Mouse (Mus musculus) CH12.LX (cell line): Measurements from ENCODE around the gene Gm10644.

Experiments used
- CTCF ChIP-seq, 2 experiments: IDR thresholded peaks in 1 of 2; conservative IDR thresholded peaks in 1 of 2; 2 replicates each; pipeline ENCODE4 v1.5.1; 2011 to 2012; ENCODE audit warnings: low read depth in 2 of 2, low read length in 2 of 2, improper control_type of control experiment in 1 of 2, inconsistent platforms in 1 of 2, mild to moderate bottlenecking in 1 of 2, moderate library complexity in 1 of 2
- ELF1 ChIP-seq: IDR thresholded peaks from 2 replicates; pipeline ENCODE4 v1.6.1; 2014; ENCODE audit warnings: low read depth, mild to moderate bottlenecking, inconsistent platforms, low read length, improper control_type of control experiment
- MXI1 ChIP-seq: IDR thresholded peaks from 2 replicates; pipeline ENCODE4 v1.6.1; 2011; ENCODE audit warnings: mild to moderate bottlenecking, low read depth, low read length, improper control_type of control experiment
- POLR2A ChIP-seq: IDR thresholded peaks from 2 replicates; pipeline ENCODE4 v1.6.1; 2011; ENCODE audit warnings: low read depth, mild to moderate bottlenecking, improper control_type of control experiment, low read length
- UBTF ChIP-seq: IDR thresholded peaks from 2 replicates; pipeline ENCODE4 v1.6.1; 2012; ENCODE audit warnings: low read depth, mild to moderate bottlenecking, inconsistent platforms, low read length, improper control_type of control experiment, moderate library complexity
- USF2 ChIP-seq: conservative IDR thresholded peaks from 2 replicates; pipeline ENCODE4 v1.6.1; 2011; ENCODE audit warnings: low read depth, low read length, improper control_type of control experiment

- TF ChIP-seq MXI1 (no peak), POLR2A (no peak), USF2 (no peak), ELF1 (no peak), CTCF (conservative IDR thresholded peaks at IDR 0.05 in 1 of 2, IDR thresholded peaks at IDR 0.05 in 1 of 2; ENCODE audit: low read depth in 2 of 2, low read length in 2 of 2) (no peak), UBTF (no peak)
Measured at GRCm38 (mm10) chr8:83990170-83990569, 35.2 kb upstream of the Gm10644 start.
